Mouse (Mus musculus): ENCODE results near the gene Scaf1. TPM values are rescaled to one million over a fixed set of nuclear protein-coding genes. Genes with fewer than 3 reads are reported as not detected.
"Not testable (repeated sequence)": the region's sequence is repeated elsewhere in the genome, so short reads cannot be mapped to it uniquely, and the experiment has no call there.

Gene Scaf1
- polyA plus RNA-seq, 1 experiment = 56.7 TPM

GRCm38 (mm10) chr7:45024281-45025248 is 8.4 kb upstream of the Scaf1 start:
- no peak overlapping the region for H3K4me2 ChIP-seq (ENCODE audit: low read depth)
- H3K79me2 ChIP-seq (ENCODE audit: control insufficient read depth, insufficient read depth) = no peaks in the 10 kb centered on the region
- no peak overlapping the region for H3ac ChIP-seq (ENCODE audit: control insufficient read depth, insufficient read length)
- peak; percentile 56 for TF ChIP-seq POLR2AphosphoS2 (IDR thresholded peaks at IDR 0.05; ENCODE audit: insufficient read length, low read depth)
- no peak for TF ChIP-seq TCF12 (IDR thresholded peaks at IDR 0.05; ENCODE audit: insufficient read depth, poor library complexity, severe bottlenecking)
- peaks cover 5% of the 10 kb centered on the region for H3K36me3 ChIP-seq (ENCODE audit: control insufficient read depth, insufficient read depth)
- no peaks in the 10 kb centered on the region for H3K27me3 ChIP-seq (ENCODE audit: control insufficient read depth, insufficient read depth, insufficient read length)
- no peak overlapping the region for H3K4me3 ChIP-seq

- H3ac ChIP-seq (ENCODE audit: control insufficient read depth, insufficient read length); H3K36me3 ChIP-seq (ENCODE audit: control insufficient read depth, insufficient read depth); H3K4me2 ChIP-seq (ENCODE audit: low read depth); H3K4me3 ChIP-seq; H3K27me3 ChIP-seq (ENCODE audit: control insufficient read depth, insufficient read depth, insufficient read length); H3K79me2 ChIP-seq (ENCODE audit: control insufficient read depth, insufficient read depth): not testable (repeated sequence)
Measured at GRCm38 (mm10) chr7:45023711-45024110, 7.5 kb upstream of the Scaf1 start.

- Histone ChIP-seq H3K4me2 (ENCODE audit: low read depth) (peak overlapping the region; percentile 98), H3K4me3 (peak overlapping the region; percentile 71), H3K79me2 (ENCODE audit: control insufficient read depth, insufficient read depth) (peaks cover 13% of the 10 kb centered on the region), H3K27me3 (ENCODE audit: control insufficient read depth, insufficient read depth, insufficient read length) (no peaks in the 10 kb centered on the region), H3K36me3 (ENCODE audit: control insufficient read depth, insufficient read depth) (peaks cover 5% of the 10 kb centered on the region), H3ac (ENCODE audit: control insufficient read depth, insufficient read length) (no peak overlapping the region)
- TF ChIP-seq MYOD1 (IDR thresholded peaks at IDR 0.05; ENCODE audit: control insufficient read depth in 1 of 3, insufficient read length in 2 of 3, low read depth in 2 of 3) (no peak), REST (IDR thresholded peaks at IDR 0.05; ENCODE audit: insufficient read depth, insufficient read length) (no peak), POLR2AphosphoS2 (IDR thresholded peaks at IDR 0.05; ENCODE audit: insufficient read length, low read depth) (peak; percentile 61)
Measured at GRCm38 (mm10) chr7:45020225-45020624, 4.1 kb upstream of the Scaf1 start.

GRCm38 (mm10) chr7:45019031-45019571 is 2.9 kb upstream of the Scaf1 start:
- H3K27me3 ChIP-seq (ENCODE audit: control insufficient read depth, insufficient read depth, insufficient read length) = no peaks in the 10 kb centered on the region
- TF ChIP-seq SRF (IDR thresholded peaks at IDR 0.05; ENCODE audit: control insufficient read depth, insufficient read length, low read depth) (no peak), POLR2AphosphoS2 (IDR thresholded peaks at IDR 0.05; ENCODE audit: insufficient read length, low read depth) (peak; percentile 53), POLR2A (IDR thresholded peaks at IDR 0.05; ENCODE audit: insufficient read length, low read depth) (peak; percentile 51), CEBPB (IDR thresholded peaks at IDR 0.05; ENCODE audit: insufficient read depth, poor library complexity, severe bottlenecking) (no peak)
- H3ac ChIP-seq (ENCODE audit: control insufficient read depth, insufficient read length) = no peak overlapping the region
- peak overlapping the region; percentile 71 for H3K4me3 ChIP-seq
- peaks cover 24% of the 10 kb centered on the region for H3K79me2 ChIP-seq (ENCODE audit: control insufficient read depth, insufficient read depth)
- H3K36me3 ChIP-seq (ENCODE audit: control insufficient read depth, insufficient read depth) = peaks cover 5% of the 10 kb centered on the region
- H3K4me2 ChIP-seq (ENCODE audit: low read depth) = peak overlapping the region; percentile 98

GRCm38 (mm10) chr7:45017242-45018061 is 1.3 kb upstream of the Scaf1 start, which contains the start of gene Rras:
Gene Rras (plus strand): TSS chr7:45017961.
- Histone ChIP-seq H3ac (ENCODE audit: control insufficient read depth, insufficient read length) (peak within 1 kb of the TSS; percentile 46), H3K36me3 (ENCODE audit: control insufficient read depth, insufficient read depth) (peaks cover 5% of the 10 kb centered on the region), H3K79me2 (ENCODE audit: control insufficient read depth, insufficient read depth) (peaks cover 30% of the 10 kb centered on the region), H3K4me2 (ENCODE audit: low read depth) (peak within 1 kb of the TSS; percentile 100), H3K4me3 (peak within 1 kb of the TSS; percentile 71), H3K27me3 (ENCODE audit: control insufficient read depth, insufficient read depth, insufficient read length) (no peaks in the 10 kb centered on the region)
- TF ChIP-seq MAX (IDR thresholded peaks at IDR 0.05; ENCODE audit: low read depth) (no peak), POLR2A (IDR thresholded peaks at IDR 0.05; ENCODE audit: insufficient read length, low read depth) (peak; percentile 71), MYOG (IDR thresholded peaks at IDR 0.05; ENCODE audit: control insufficient read depth in 1 of 3, insufficient read depth in 1 of 3, insufficient read length in 2 of 3, low read depth in 2 of 3) (no peak), USF1 (IDR thresholded peaks at IDR 0.05; ENCODE audit: low read depth) (no peak), TCF3 (IDR thresholded peaks at IDR 0.05; ENCODE audit: insufficient read length, low read depth) (no peak), CEBPB (IDR thresholded peaks at IDR 0.05; ENCODE audit: insufficient read depth, poor library complexity, severe bottlenecking) (0 out of 2 replicates have a peak, but pooled peaks have one; percentile 18), SRF (IDR thresholded peaks at IDR 0.05; ENCODE audit: control insufficient read depth, insufficient read length, low read depth) (peak; percentile 90), E2F4 (IDR thresholded peaks at IDR 0.05; ENCODE audit: insufficient read depth) (no peak)

All from myocyte (in vitro differentiated cells).